Comparison of ENCODE assay signal across 11 mouse cellular contexts in genomic region chr6:145123136-145124060, GRCm38 (mm10). TPM values are rescaled to one million over a fixed set of nuclear protein-coding genes. Genes with fewer than 3 reads are reported as not detected.
DNase-seq lines count a peak whose midpoint lies in the region; ATAC-seq and TF ChIP-seq lines count a peak whose summit lies in the region.
"Had no signal": no experiment of that assay in that cellular context is flagged by ENCODE, and none has a peak within 500 bp of the region (broad histone marks: within the 10 kb centered on the region; RNA-seq: fewer than 3 reads in every experiment).

No protein-coding gene starts in this region.

- peaks cover 20% of the 10 kb centered on the region for H3K4me1 ChIP-seq in thymus, adult 2 months (replicated peaks; ENCODE audit: control insufficient read depth, insufficient read depth, low read length)
- peaks cover 18% of the 10 kb centered on the region for H3K4me1 ChIP-seq in liver, embryonic 16.5 days (ENCODE audit: control insufficient read depth, low read depth, low read length)

- H3K4me3 ChIP-seq in thymus, adult 2 months (ENCODE audit: control insufficient read depth, insufficient read depth, low read length) = peak overlapping the region; percentile 38
- peak overlapping the region; percentile 44 for H3K4me3 ChIP-seq in liver, embryonic 16.5 days (ENCODE audit: low read depth, low read length)
- H3K4me3 ChIP-seq: kidney, embryonic 15.5 days; left cerebral cortex, adult 2 months; stomach, embryonic 15.5 days had no signal

- no peak for TF ChIP-seq CTCF in thymus, adult 2 months (IDR thresholded peaks at IDR 0.05; ENCODE audit: borderline replicate concordance, control insufficient read depth, extremely low read depth, insufficient read depth, low read length, poor library complexity)

- no peak for TF ChIP-seq POLR2A in thymus, adult 2 months (IDR thresholded peaks at IDR 0.05; ENCODE audit: control insufficient read depth, extremely low read depth, insufficient read depth, low read length, poor library complexity)

- H3K9me3 ChIP-seq in liver, embryonic 16.5 days (replicated peaks; ENCODE audit: control insufficient read depth, low read length) = 0 out of 2 replicates have a peak, but pooled peaks cover 2% of the 10 kb centered on the region
- H3K9me3 ChIP-seq: kidney, embryonic 15.5 days; stomach, embryonic 15.5 days had no signal

- peak overlapping the region; percentile 54 for H3K4me2 ChIP-seq in liver, embryonic 16.5 days (ENCODE audit: low read depth, low read length)
- H3K4me2 ChIP-seq: kidney, embryonic 15.5 days; lung, embryonic 14.5 days; stomach, embryonic 15.5 days had no signal

- H3K27me3 ChIP-seq in thymus, adult 2 months (ENCODE audit: control insufficient read depth, insufficient read depth, low read length) = no peaks in the 10 kb centered on the region
- no peaks in the 10 kb centered on the region for H3K27me3 ChIP-seq in liver, embryonic 16.5 days (ENCODE audit: control insufficient read depth, insufficient read depth, low read depth, low read length)
- H3K27me3 ChIP-seq: kidney, embryonic 15.5 days; stomach, embryonic 15.5 days had no signal

- peak; percentile 6 for ATAC-seq in activated CD4-positive, CD25-positive, alpha-beta regulatory T cell, adult 4 months
- no peak for ATAC-seq in liver, embryonic 16.5 days (ENCODE audit: low read depth)

- no peak overlapping the region for H3K9ac ChIP-seq in liver, embryonic 16.5 days (ENCODE audit: low read depth, low read length)
- H3K9ac ChIP-seq: kidney, embryonic 15.5 days; lung, embryonic 14.5 days; stomach, embryonic 15.5 days had no signal

- peak; percentile 41 for DNase-seq in thymus, adult 2 months
- DNase-seq in thymus, adult 18-20 months = no peak
- DNase-seq in thymus, postnatal 4 days = peak; percentile 56
- DNase-seq in urinary bladder, adult 2 months (ENCODE audit: low spot score) = no peak
- DNase-seq in adrenal gland, postnatal 14 days = no peak
- DNase-seq: lung, embryonic 14.5 days had no signal

- WGBS in thymus, adult 2 months = 8% methylated on average over 11 of the region's 11 CpGs
- WGBS in liver, embryonic 16.5 days (ENCODE audit: insufficient replicate concordance) = 26% methylated on average over 11 of the region's 11 CpGs

- peak overlapping the region; percentile 45 for H3K27ac ChIP-seq in thymus, adult 2 months (ENCODE audit: control insufficient read depth, insufficient read depth, low read length)
- H3K27ac ChIP-seq in liver, embryonic 16.5 days (ENCODE audit: low read length) = no peak overlapping the region
- H3K27ac ChIP-seq: kidney, embryonic 15.5 days; left cerebral cortex, adult 2 months; stomach, embryonic 15.5 days had no signal

- H3K36me3 ChIP-seq in thymus, adult 2 months (ENCODE audit: control insufficient read depth, insufficient read depth, low read length) = no peaks in the 10 kb centered on the region; the same call in 1 of the 2 replicates
- peaks cover 2% of the 10 kb centered on the region; the same call in 1 of the 2 replicates for H3K36me3 ChIP-seq in liver, embryonic 16.5 days (ENCODE audit: control insufficient read depth, insufficient read depth)
- H3K36me3 ChIP-seq: kidney, embryonic 15.5 days; stomach, embryonic 15.5 days had no signal

RNA-seq across cellular contexts. Expression of gene Lrmp, which starts 7.9 kb away (rescaled TPM):
- 261 and 279 TPM in 2 replicates for polyA plus RNA-seq in thymus, adult 2 months (2012; rRNA removed)
- 100 to 1,000 TPM; 110 to 124 TPM for polyA plus RNA-seq in activated CD4-positive, CD25-positive, alpha-beta regulatory T cell, adult 4 months (2017; shearing (Covaris generic))
- 16.1 and 17.5 TPM in 2 replicates for polyA plus RNA-seq in liver, embryonic 16.5 days (2015; fragmentation: Nextera tagmentation; extraction: Ambion mirVana)
- polyA plus RNA-seq in urinary bladder, adult 2 months (2012; rRNA removed) = 5.9 and 7.9 TPM in 2 replicates
- total RNA-seq in adrenal gland, postnatal 14 days (2021) = 5.3 and 15.6 TPM in 2 replicates

RNA-seq across cellular contexts. Expression of gene Bcat1, which starts 47.4 kb away (rescaled TPM):
- 1.9 and 3.1 TPM in 2 replicates for polyA plus RNA-seq in thymus, adult 2 months (2012; rRNA removed)
- polyA plus RNA-seq in activated CD4-positive, CD25-positive, alpha-beta regulatory T cell, adult 4 months (2017; shearing (Covaris generic)) = 10 to 100 TPM; 13.0 to 15.1 TPM
- polyA plus RNA-seq in liver, embryonic 16.5 days (2015; fragmentation: Nextera tagmentation; extraction: Ambion mirVana) = 0.96 and 1.2 TPM in 2 replicates
- 1.3 and 2.3 TPM in 2 replicates for polyA plus RNA-seq in urinary bladder, adult 2 months (2012; rRNA removed)
- 5.9 and 8.0 TPM in 2 replicates for total RNA-seq in adrenal gland, postnatal 14 days (2021)

Comparison
In these comparisons a context has a peak if more than half of its experiments do, and no peak if none do; other contexts are left out.
1. DNase-seq: peak in thymus, adult 2 months (single experiment) and thymus, postnatal 4 days (single experiment); none in thymus, adult 18-20 months (0 of 2), urinary bladder, adult 2 months (single experiment) and adrenal gland, postnatal 14 days (single experiment).